Mouse (Mus musculus): ENCODE data around the gene Fbxl8. TPM values are rescaled to one million over a fixed set of nuclear protein-coding genes. Genes with fewer than 3 reads are reported as not detected.
"Not testable (repeated sequence)": the region's sequence is repeated elsewhere in the genome, so short reads cannot be mapped to it uniquely, and the experiment has no call there.

The Fbxl8 gene
- polyA plus RNA-seq, 1 experiment = 0.51 TPM

DNA sequence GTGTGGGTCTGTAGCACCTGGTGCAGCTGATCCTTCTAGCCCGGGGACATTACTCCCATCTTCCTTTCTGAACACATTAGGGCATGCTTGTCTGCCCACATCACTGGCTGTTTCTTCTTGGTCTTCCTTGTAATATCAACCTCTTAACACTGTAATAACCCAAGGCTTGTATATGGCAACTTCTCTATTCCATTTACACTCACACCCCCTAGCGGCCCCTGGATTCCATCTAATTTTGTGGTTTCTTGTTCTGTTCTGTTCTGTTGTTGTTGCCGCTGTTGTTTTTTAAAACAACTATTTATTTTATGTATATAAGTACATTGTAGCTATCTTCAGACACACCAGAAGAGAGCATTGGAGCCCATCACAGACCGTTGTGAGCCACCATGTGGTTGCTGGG lies 22.5 kb downstream of the Fbxl8 start:
- H3K27me3 ChIP-seq (ENCODE audit: control insufficient read depth, insufficient read depth, low read length) = no peaks in the 10 kb centered on the region; the same call in 1 of the 2 replicates
- peak overlapping the region; percentile 58 for H3K4me3 ChIP-seq (ENCODE audit: control insufficient read depth, low read depth, low read length)
- TF ChIP-seq POLR2A (IDR thresholded peaks at IDR 0.05; ENCODE audit: control insufficient read depth, low read depth, low read length) = no peak
- H3K36me3 ChIP-seq (ENCODE audit: control insufficient read depth, insufficient read depth, low read length) = no peaks in the 10 kb centered on the region
- no peak overlapping the region for H3K27ac ChIP-seq (ENCODE audit: control insufficient read depth, insufficient read depth, low read depth, low read length)
- H3K4me1 ChIP-seq (ENCODE audit: control insufficient read depth, insufficient read depth, low read length) = peaks cover 17% of the 10 kb centered on the region

DNA sequence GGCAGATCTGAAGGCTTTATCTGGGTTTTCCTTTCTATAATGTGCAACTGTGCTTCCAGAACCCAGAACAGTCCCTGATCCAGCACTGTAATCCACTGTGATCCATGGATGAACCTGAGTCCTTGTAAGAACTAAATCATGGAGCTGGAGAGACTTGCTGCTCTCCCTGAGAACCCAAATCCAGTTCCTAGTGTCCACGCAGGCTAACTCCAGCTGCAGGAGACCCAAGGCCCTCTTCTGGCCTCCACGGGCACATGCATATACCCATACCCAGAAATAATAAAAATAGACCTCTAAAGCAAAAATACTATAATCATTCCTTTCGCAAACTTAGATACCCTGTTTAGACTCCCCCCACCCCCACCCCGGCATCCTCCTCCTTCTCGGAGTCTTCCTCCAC lies 23.8 kb downstream of the Fbxl8 start:
- peaks cover 17% of the 10 kb centered on the region for H3K4me1 ChIP-seq (ENCODE audit: control insufficient read depth, insufficient read depth, low read length)
- TF ChIP-seq POLR2A (IDR thresholded peaks at IDR 0.05; ENCODE audit: control insufficient read depth, low read depth, low read length) = no peak
- TF ChIP-seq CTCF (IDR thresholded peaks at IDR 0.05; ENCODE audit: control insufficient read depth, insufficient read depth, insufficient replicate concordance, low read depth, low read length) = no peak
- H3K27me3 ChIP-seq (ENCODE audit: control insufficient read depth, insufficient read depth, low read length) = no peaks in the 10 kb centered on the region; the same call in 1 of the 2 replicates

DNA sequence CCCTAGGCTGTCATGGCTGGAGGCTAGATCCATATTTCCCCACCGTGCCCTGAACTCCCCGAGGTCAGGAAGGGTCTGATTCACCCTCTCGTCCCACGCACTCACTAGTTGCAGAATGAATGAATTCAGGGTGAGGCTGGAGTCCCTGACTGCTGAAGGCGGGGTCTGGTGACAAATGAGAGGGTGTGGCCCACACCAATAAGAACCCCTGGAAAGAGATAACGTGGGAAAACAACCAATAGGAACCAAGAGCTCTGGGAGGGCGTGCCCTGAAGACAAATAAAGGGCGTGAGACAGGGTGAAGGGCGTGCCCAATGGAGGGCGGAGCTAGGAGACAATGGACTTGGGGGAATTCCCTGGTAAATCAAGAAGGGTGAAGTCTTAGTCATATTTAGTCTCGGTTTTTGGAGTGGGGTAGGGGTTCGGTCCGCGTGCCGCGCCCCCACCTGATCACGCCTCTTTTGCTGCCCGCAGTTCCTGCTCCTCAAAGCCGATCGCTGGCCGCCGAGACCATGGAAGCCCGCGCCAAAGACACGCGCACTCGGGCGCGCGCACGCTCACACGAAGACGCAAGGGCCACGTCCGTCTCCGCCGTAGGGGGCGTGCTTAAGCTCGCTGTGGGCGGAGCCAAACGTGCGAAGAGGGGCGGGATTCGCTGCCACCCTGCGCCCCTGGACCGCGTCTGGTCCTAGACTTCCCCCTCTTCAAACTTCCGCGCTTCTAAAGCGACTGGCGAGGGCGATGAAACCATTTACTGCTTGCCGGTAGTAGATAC lies 24.7 kb downstream of the Fbxl8 start:
- Histone ChIP-seq H3K36me3 (ENCODE audit: control insufficient read depth, insufficient read depth, low read length) (no peaks in the 10 kb centered on the region), H3K27ac (ENCODE audit: control insufficient read depth, insufficient read depth, low read depth, low read length) (peak overlapping the region; percentile 63), H3K4me1 (ENCODE audit: control insufficient read depth, insufficient read depth, low read length) (peaks cover 17% of the 10 kb centered on the region), H3K4me3 (ENCODE audit: control insufficient read depth, low read depth, low read length) (peak overlapping the region; percentile 95), H3K27me3 (ENCODE audit: control insufficient read depth, insufficient read depth, low read length) (no peaks in the 10 kb centered on the region; the same call in 1 of the 2 replicates)
- TF ChIP-seq POLR2A (IDR thresholded peaks at IDR 0.05; ENCODE audit: control insufficient read depth, low read depth, low read length) = no peak; the same call in none of the 2 replicates
- TF ChIP-seq CTCF (IDR thresholded peaks at IDR 0.05; ENCODE audit: control insufficient read depth, insufficient read depth, insufficient replicate concordance, low read depth, low read length) = no peak

More for the DNA sequence above, 23.8 kb downstream of the Fbxl8 start:
- Histone ChIP-seq H3K36me3 (ENCODE audit: control insufficient read depth, insufficient read depth, low read length) (no peaks in the 10 kb centered on the region), H3K4me3 (ENCODE audit: control insufficient read depth, low read depth, low read length) (peak overlapping the region; percentile 95), H3K27ac (ENCODE audit: control insufficient read depth, insufficient read depth, low read depth, low read length) (no peak overlapping the region)

DNA sequence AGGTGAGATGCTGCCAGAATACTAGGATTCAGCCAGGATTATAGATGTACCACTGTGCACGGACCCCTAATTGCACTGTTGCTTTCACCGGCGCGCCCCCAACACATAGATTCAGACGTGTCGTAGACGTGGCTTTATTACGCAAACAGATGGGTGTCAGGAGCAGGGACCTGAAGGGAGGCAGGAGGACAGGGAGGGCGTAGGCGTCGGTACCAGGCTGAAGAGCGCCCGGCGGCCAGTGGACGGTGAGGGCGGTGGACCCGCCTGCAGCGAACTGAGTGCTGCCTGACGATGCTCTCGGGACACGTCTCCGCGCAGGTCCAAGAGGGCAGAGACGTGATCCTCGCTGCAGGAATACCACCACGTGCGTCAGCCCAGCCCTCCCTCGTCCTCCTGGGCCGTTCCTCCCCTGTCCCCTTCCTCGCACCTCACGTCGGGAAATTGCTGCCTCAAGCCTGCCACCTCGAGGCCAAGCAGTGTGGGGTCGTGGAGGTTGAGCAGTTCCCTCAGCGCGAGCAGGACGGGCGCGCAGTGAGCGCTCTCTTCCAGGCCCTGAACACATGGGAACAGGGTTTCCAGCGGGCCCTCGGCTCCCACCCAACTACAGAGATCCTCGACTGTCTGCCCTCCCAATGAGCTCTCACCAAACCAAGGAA lies 25.5 kb downstream of the Fbxl8 start, which contains the start of gene 4931428F04Rik:
Gene 4931428F04Rik (minus strand): TSS at position 60 of the 656 bp plus-strand sequence.
- Histone ChIP-seq H3K4me1 (ENCODE audit: control insufficient read depth, insufficient read depth, low read length) (peaks cover 17% of the 10 kb centered on the region), H3K4me3 (ENCODE audit: control insufficient read depth, low read depth, low read length) (peak within 1 kb of the TSS; percentile 95), H3K27me3 (ENCODE audit: control insufficient read depth, insufficient read depth, low read length) (no peaks in the 10 kb centered on the region; the same call in 1 of the 2 replicates), H3K27ac (ENCODE audit: control insufficient read depth, insufficient read depth, low read depth, low read length) (peak within 1 kb of the TSS; percentile 67), H3K36me3 (ENCODE audit: control insufficient read depth, insufficient read depth, low read length) (no peaks in the 10 kb centered on the region)
- TF ChIP-seq CTCF (IDR thresholded peaks at IDR 0.05; ENCODE audit: control insufficient read depth, insufficient read depth, insufficient replicate concordance, low read depth, low read length) (peak; percentile 40; the same call in 1 of the 2 replicates), POLR2A (IDR thresholded peaks at IDR 0.05; ENCODE audit: control insufficient read depth, low read depth, low read length) (peak; percentile 90; the same call in 1 of the 2 replicates)

DNA sequence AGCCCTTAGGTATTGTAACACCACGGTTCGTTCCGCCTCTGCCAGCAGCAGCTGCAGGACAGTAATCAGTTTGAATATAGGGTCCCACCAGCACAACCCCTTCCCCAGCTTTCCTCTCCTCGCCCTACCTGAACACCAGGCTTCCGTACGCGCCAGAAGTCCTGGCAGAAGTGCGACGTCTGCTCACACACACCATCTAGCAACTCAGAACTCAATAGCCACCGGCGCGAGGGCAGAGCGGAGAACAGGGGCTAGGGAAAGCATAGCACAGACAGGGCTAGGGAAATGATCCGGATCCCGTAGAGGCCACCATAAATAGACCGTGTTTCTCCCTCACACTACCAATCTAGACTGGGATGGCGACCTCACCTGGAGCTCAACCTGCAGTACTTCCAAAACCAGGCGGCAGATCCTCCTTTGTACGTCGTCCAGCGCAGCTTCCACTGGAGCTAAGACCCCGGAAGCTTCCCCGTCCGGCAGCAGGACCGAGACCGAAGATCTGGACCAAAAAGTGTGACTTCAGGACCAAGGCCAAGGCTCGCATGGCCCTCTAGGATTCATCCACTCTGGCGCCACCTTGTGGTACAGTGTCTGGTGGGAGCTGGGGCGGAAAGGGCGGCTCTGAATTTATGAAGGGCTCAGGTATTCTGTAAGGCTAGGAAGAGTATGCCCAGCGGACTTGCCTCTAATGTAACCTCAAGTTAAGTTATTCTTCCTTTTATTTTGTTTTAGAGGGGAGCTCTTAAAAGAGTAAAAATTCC lies 26.3 kb downstream of the Fbxl8 start:
- H3K36me3 ChIP-seq (ENCODE audit: control insufficient read depth, insufficient read depth, low read length) = no peaks in the 10 kb centered on the region
- no peaks in the 10 kb centered on the region; the same call in 1 of the 2 replicates for H3K27me3 ChIP-seq (ENCODE audit: control insufficient read depth, insufficient read depth, low read length)
- H3K4me3 ChIP-seq (ENCODE audit: control insufficient read depth, low read depth, low read length) = peak overlapping the region; percentile 95
- no peak overlapping the region for H3K27ac ChIP-seq (ENCODE audit: control insufficient read depth, insufficient read depth, low read depth, low read length)
- TF ChIP-seq POLR2A (IDR thresholded peaks at IDR 0.05; ENCODE audit: control insufficient read depth, low read depth, low read length) (no peak), CTCF (IDR thresholded peaks at IDR 0.05; ENCODE audit: control insufficient read depth, insufficient read depth, insufficient replicate concordance, low read depth, low read length) (peak; percentile 89)
- H3K4me1 ChIP-seq (ENCODE audit: control insufficient read depth, insufficient read depth, low read length) = peaks cover 17% of the 10 kb centered on the region

DNA sequence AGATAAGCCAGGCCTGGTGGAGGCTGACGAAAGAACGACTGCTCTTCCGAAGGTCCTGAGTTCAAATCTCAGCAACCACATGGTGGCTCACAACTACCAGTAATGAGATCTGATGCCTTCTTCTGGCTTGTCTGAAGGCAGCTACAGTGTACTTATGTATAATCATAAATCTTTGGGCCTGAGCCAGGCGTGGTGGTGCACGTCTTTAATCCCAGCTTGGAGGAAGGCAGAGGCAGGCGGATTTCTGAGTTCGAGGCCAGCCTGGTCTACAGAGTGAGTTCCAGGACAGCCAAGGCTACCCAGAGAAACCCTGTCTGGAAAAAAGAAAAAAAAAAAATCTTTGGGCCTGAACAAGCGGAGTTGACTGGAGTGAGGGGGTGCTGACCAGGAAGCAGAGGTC lies 26.9 kb downstream of the Fbxl8 start:
- H3K27ac ChIP-seq (ENCODE audit: control insufficient read depth, insufficient read depth, low read depth, low read length); H3K36me3 ChIP-seq (ENCODE audit: control insufficient read depth, insufficient read depth, low read length); H3K27me3 ChIP-seq (ENCODE audit: control insufficient read depth, insufficient read depth, low read length): not testable (repeated sequence)
- Histone ChIP-seq H3K4me1 (ENCODE audit: control insufficient read depth, insufficient read depth, low read length) (peaks cover 17% of the 10 kb centered on the region), H3K4me3 (ENCODE audit: control insufficient read depth, low read depth, low read length) (peak overlapping the region; percentile 95)

DNA sequence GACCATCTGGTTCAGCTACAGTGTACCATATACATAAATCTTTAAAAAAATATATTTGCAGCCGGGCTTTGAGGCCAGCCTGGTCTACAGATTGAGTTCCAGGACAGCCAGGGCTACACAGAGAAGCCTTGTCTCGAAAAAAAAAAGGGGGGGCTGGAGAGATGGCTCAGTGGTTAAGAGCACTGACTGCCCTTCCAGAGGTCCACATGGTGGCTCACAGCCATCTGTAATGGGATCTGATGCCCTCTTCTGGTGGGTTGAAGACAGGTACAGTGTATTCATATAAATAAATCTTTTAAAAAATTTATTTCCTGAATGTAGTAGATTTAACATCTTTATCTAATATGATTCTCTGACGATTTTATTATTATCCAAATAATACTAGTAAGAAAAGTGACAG lies 27.4 kb downstream of the Fbxl8 start:
- H3K36me3 ChIP-seq (ENCODE audit: control insufficient read depth, insufficient read depth, low read length) = not testable (repeated sequence)
- H3K4me1 ChIP-seq (ENCODE audit: control insufficient read depth, insufficient read depth, low read length) = peaks cover 17% of the 10 kb centered on the region

More for the DNA sequence above, 27.4 kb downstream of the Fbxl8 start:
- H3K27me3 ChIP-seq (ENCODE audit: control insufficient read depth, insufficient read depth, low read length); H3K27ac ChIP-seq (ENCODE audit: control insufficient read depth, insufficient read depth, low read depth, low read length): not testable (repeated sequence)
- H3K4me3 ChIP-seq (ENCODE audit: control insufficient read depth, low read depth, low read length) = peak overlapping the region; percentile 95

Measured in testis, adult 2 months (tissue).